Mouse (Mus musculus) liver, postnatal 0 days (tissue): ENCODE measurements around the gene Osbpl3. TPM values are rescaled to one million over a fixed set of nuclear protein-coding genes. Genes with fewer than 3 reads are reported as not detected.

Source experiments
- ATAC-seq: fragments of 200-750 bp; cut with Nextera tagmentation; 2 replicates; pipeline ENCODE4 v1.8.0; 2017; ENCODE audit warnings: mild to moderate bottlenecking, moderate library complexity
- DNase-seq: peaks from one replicate; pipeline ENCODE4 v3.0.0-alpha.2; 2016
- H3K27ac ChIP-seq: fragments of 300-500 bp; sonication (generic); 2 replicates; pipeline ENCODE4 v1.5.1; 2014; ENCODE audit warnings: antibody characterized with exemption, moderate library complexity, mild to moderate bottlenecking, low read depth
- H3K27me3 ChIP-seq: fragments of 300-500 bp; sonication (generic); 2 replicates; pipeline ENCODE4 v1.6.1; 2014; ENCODE audit warnings: low read length, control low read depth, mixed read lengths; ENCODE audit not compliant: insufficient read depth
- H3K36me3 ChIP-seq: fragments of 300-500 bp; sonication (generic); replicated peaks from 2 replicates; pipeline ENCODE4 v1.6.1; 2014; ENCODE audit warnings: mild to moderate bottlenecking, control low read depth, low read length, moderate library complexity, mixed read lengths; ENCODE audit not compliant: insufficient read depth
- H3K4me1 ChIP-seq: fragments of 300-500 bp; sonication (generic); 2 replicates; pipeline ENCODE4 v1.6.1; 2014; ENCODE audit warnings: antibody characterized with exemption, mild to moderate bottlenecking, control low read depth; ENCODE audit not compliant: insufficient read depth
- H3K4me2 ChIP-seq: fragments of 300-500 bp; sonication (generic); 2 replicates; pipeline ENCODE4 v1.6.1; 2014; ENCODE audit warnings: low read depth, mild to moderate bottlenecking, low read length, moderate library complexity, mixed read lengths
- H3K4me3 ChIP-seq: fragments of 300-500 bp; sonication (generic); 2 replicates; pipeline ENCODE4 v1.5.1; 2014; ENCODE audit warnings: low read depth, low read length
- H3K9ac ChIP-seq: fragments of 300-500 bp; sonication (generic); replicated peaks from 2 replicates; pipeline ENCODE4 v1.6.1; 2014; ENCODE audit warnings: mild to moderate bottlenecking, moderate library complexity
- H3K9me3 ChIP-seq: fragments of 300-500 bp; sonication (generic); 2 replicates; pipeline ENCODE4 v1.6.1; 2016; ENCODE audit warnings: mild to moderate bottlenecking, control low read depth, low read length, mixed read lengths
- CTCF ChIP-seq: sonication (generic); IDR thresholded peaks from 2 replicates; pipeline ENCODE4 v1.5.1; 2016; ENCODE audit warnings: antibody characterized with exemption, low read depth
- EP300 ChIP-seq: IDR thresholded peaks from 2 replicates; pipeline ENCODE4 v1.6.1; 2016; ENCODE audit warnings: antibody characterized with exemption, low read depth, mild to moderate bottlenecking
- WGBS: fragments of 180-500 bp; shearing (Covaris S2); extraction: QIAGEN DNeasy Blood & Tissue Kit; methylation state at CpG from one replicate; pipeline ENCODE4 v1.1.7; 2014; ENCODE audit not compliant: insufficient replicate concordance; 5-methylcytosine and 5-hydroxymethylcytosine counted together
- polyA plus RNA-seq: library from polyadenylated mRNA; unstranded; fragments of >200 nt; fragmentation: Nextera tagmentation; extraction: Ambion mirVana; gene quantifications from 2 replicates; pipeline ENCODE4 v1.2.1, GENCODE M21; 2015

Osbpl3 gene
- polyA plus RNA-seq, 1 experiment from 2014 or later, result 0.96 TPM

DNA sequence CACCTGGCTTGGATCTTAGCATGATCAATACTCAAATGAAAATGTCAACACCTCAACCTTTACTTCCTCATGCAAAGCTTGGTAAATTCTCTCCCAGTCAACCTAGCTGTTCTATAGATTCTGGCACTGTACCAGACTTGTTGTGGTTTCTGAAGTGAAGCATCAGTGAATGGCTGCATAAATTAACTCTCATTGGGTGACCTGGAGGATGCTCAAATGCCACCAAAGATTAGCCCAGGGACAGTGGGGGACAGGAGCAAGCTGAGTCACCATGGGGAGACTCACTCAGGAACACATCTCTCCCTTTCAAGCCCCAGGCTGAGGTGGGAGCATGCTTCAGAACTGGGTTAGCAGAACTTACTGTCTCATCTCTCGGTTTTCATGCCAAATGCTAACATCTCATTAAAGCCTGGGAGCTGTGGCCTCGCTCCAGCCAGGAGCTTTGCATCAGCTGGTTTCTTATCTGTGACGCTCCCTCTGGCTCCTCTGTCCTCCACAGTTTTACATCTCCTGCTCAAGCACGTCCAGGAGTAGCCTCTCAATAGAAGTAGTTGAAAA, 93.2 kb downstream of the Osbpl3 start:
- H3K27ac ChIP-seq, result no peak overlapping the region
- no peak for TF ChIP-seq CTCF
- no peak for TF ChIP-seq EP300
- 56% methylated on average over 4 of the region's 4 CpGs for WGBS
- no peak overlapping the region for H3K4me3 ChIP-seq
- no peaks in the 10 kb centered on the region for H3K36me3 ChIP-seq
- no peaks in the 10 kb centered on the region for H3K9me3 ChIP-seq
- no peaks in the 10 kb centered on the region for H3K4me1 ChIP-seq
- no peak for ATAC-seq
- H3K27me3 ChIP-seq, result no peaks in the 10 kb centered on the region
- H3K4me2 ChIP-seq, result no peak overlapping the region
- no peak for DNase-seq
- H3K9ac ChIP-seq, result no peak overlapping the region

DNA sequence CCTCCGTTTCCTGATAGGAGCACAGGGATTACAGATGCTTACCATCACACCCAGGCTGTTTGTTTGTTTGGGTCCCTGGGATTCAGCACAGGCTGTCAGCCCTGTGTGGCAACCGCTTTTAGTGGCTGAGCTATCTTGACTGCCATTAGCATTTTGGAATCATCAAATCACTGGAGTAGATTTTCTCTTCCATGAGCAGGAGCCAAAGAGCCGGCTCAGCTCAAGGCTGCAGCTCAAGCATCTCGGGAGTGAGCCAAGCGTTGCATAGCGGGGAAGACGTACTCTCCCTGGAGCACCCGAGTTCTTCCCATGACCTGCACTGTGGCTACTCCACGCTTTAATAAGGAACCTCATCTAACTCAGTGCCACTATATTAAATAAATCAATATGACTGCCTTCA, 93.8 kb downstream of the Osbpl3 start:
- WGBS, result 79% methylated on average over 9 of the region's 9 CpGs
- TF ChIP-seq CTCF (no peak), EP300 (no peak)
- Histone ChIP-seq H3K4me2 (no peak overlapping the region), H3K36me3 (no peaks in the 10 kb centered on the region), H3K9me3 (no peaks in the 10 kb centered on the region), H3K9ac (no peak overlapping the region), H3K4me1 (no peaks in the 10 kb centered on the region), H3K4me3 (no peak overlapping the region), H3K27ac (no peak overlapping the region), H3K27me3 (no peaks in the 10 kb centered on the region)
- no peak for DNase-seq
- ATAC-seq, result no peak

DNA sequence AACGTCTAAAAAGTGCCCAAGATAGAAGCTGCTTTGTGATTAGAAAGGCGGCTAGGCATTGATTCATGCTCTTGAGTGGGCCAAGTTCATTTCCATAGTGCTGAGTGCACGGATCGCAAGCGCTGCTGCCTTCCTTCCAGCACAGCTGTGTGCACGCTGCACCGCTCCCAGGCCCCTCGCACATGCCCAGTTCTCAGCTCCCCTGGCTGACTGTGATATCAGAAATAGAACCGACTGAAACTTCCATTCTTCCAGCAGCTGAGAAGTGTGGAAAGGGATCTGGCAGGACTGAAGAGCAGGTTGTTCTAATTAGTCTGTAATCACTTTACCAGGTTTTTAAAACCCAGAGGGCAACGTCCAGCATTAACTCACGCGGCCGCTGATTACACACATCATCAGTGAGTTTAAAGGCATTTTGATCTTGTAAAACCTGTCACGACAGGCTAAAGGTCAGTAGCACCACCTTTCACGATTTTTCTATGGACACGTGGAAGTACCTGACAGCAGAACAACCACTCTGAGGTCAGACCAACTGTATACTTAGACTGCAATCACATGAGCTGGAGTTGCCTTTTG, 97.8 kb downstream of the Osbpl3 start:
- TF ChIP-seq EP300 (no peak), CTCF (no peak)
- ATAC-seq, result peak; percentile 71; the same call in 1 of the 2 replicates
- H3K4me2 ChIP-seq, result no peak overlapping the region

DNA sequence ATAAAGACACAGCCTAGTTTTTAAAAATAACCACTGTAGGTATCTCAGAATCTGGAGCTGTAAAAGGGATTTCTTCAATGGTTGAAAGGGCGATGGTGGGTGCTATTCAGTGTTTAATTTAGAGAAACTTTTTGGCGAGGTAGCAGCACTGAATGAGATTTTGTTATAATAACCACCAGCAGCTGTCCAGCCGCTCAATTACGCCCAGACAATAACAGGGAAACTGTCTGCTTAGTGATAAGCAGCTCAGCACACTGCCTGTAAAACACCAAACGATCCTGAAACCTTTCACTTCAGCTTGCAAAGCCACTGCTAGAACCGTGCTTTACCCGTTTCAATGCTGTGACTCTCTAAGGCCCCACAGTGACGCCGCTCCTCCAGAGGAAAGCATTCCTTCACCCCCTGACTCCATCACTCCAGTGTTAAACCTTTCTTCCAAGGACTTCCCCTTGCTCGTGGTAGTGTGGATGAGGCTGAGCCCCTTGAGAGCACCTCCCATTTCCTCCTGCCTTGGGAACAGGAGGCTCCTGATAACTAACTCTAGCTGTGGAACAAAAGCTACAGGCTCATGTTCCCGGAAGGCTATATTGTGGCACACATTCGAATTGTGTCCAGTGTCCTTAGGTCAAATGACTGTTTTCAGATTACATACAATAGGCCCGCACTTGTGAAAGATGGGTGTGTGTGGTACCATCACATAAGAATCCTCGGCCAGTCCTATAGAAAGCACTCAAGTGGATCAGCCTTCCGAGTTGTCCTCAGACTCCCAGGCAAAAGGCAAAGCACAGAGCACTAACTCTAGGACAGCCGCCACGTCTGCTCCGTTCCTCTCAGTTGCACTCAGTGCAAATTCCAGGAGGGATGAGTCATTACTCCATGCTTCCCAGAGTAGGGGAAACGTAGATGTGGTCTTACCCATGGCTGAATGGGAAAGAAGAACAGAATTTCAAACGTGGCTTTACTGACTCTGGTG, 101.0 kb downstream of the Osbpl3 start:
- Histone ChIP-seq H3K36me3 (no peaks in the 10 kb centered on the region), H3K27me3 (no peaks in the 10 kb centered on the region), H3K9me3 (no peaks in the 10 kb centered on the region), H3K27ac (peak overlapping the region; percentile 48; the same call in 1 of the 2 replicates), H3K4me3 (no peak overlapping the region), H3K4me1 (no peaks in the 10 kb centered on the region), H3K4me2 (no peak overlapping the region), H3K9ac (no peak overlapping the region)
- DNase-seq (no peak), ATAC-seq (peak; percentile 55; the same call in 1 of the 2 replicates)
- TF ChIP-seq CTCF (no peak), EP300 (no peak)
- 47% methylated on average over 20 of the region's 20 CpGs for WGBS

More for the DNA sequence above, 97.8 kb downstream of the Osbpl3 start:
- Histone ChIP-seq H3K9me3 (no peaks in the 10 kb centered on the region), H3K4me1 (no peaks in the 10 kb centered on the region), H3K36me3 (no peaks in the 10 kb centered on the region), H3K27me3 (no peaks in the 10 kb centered on the region), H3K27ac (no peak overlapping the region), H3K4me3 (no peak overlapping the region), H3K9ac (no peak overlapping the region)
- WGBS, result 68% methylated on average over 16 of the region's 16 CpGs
- no peak for DNase-seq

DNA sequence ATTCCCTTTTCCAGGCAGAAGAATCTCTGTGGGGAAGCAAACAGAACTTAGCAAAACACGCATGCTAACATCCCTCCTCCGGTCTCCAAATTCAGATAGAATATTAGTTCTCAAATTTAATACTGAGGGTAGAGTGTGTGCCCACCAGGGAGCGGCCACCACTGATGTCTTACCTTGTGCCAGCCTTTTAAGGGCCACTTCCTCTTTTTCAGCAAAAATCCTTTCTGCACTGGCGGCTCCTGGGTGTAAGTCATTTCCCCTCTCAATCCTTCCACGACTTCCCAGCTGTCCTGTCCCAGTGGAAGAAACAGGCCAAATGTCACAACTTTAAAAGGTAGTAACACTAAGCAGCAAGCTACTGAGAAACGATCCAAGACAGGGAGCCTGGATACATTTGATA, 103.2 kb downstream of the Osbpl3 start:
- Histone ChIP-seq H3K27ac (no peak overlapping the region), H3K36me3 (no peaks in the 10 kb centered on the region), H3K27me3 (no peaks in the 10 kb centered on the region), H3K9ac (no peak overlapping the region), H3K9me3 (no peaks in the 10 kb centered on the region), H3K4me1 (no peaks in the 10 kb centered on the region), H3K4me3 (no peak overlapping the region), H3K4me2 (no peak overlapping the region)
- ATAC-seq, result no peak
- no peak for DNase-seq
- 43% methylated on average over 6 of the region's 6 CpGs for WGBS
- TF ChIP-seq CTCF (no peak), EP300 (no peak)

DNA sequence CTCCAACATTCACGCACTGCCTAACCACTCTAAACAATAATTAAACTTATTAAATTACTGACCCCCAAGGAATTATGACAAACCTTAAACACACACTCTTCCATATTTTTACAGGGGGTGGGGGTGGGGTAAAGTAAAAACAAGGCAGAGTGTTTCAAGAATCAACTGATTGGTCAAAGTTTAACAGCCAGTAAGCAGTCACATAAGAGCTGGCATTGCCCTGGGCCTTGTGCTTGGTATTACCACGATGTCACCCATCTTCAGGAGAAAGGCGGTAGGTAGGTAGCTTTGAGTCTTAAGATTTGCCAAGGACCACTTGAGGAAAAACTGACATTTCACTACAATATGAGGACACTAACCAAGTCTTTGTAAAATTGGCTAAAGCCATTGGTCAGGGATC, 105.1 kb downstream of the Osbpl3 start:
- ATAC-seq (no peak), DNase-seq (no peak)
- 83% methylated on average over 3 of the region's 3 CpGs for WGBS
- Histone ChIP-seq H3K9me3 (no peaks in the 10 kb centered on the region), H3K27ac (no peak overlapping the region), H3K4me3 (no peak overlapping the region), H3K9ac (no peak overlapping the region), H3K36me3 (no peaks in the 10 kb centered on the region), H3K27me3 (no peaks in the 10 kb centered on the region), H3K4me1 (no peaks in the 10 kb centered on the region), H3K4me2 (no peak overlapping the region)
- TF ChIP-seq EP300 (no peak), CTCF (no peak)
